Mouse (Mus musculus) liver, embryonic 14.5 days (tissue): ENCODE data around the gene Ankrd13d. TPM values are rescaled to one million over a fixed set of nuclear protein-coding genes. Genes with fewer than 3 reads are reported as not detected.

Source experiments
- ATAC-seq: fragments of 200-750 bp; cut with Nextera tagmentation; 2 replicates; pipeline ENCODE4 v1.8.0; 2017; ENCODE audit warnings: moderate number of reproducible peaks, mild to moderate bottlenecking, moderate library complexity; ENCODE audit not compliant: insufficient read depth
- DNase-seq, 3 experiments: peaks; one replicate each; pipeline ENCODE4 v3.0.0-alpha.2; 2012 to 2013; ENCODE audit warnings: low read depth in 3 of 3, low spot score in 3 of 3
- H3K27ac ChIP-seq: fragments of 300-500 bp; sonication (generic); 2 replicates; pipeline ENCODE4 v1.5.1; 2014; ENCODE audit warnings: moderate library complexity, mild to moderate bottlenecking, control low read depth, inconsistent platforms
- H3K27me3 ChIP-seq: fragments of 300-500 bp; sonication (generic); 2 replicates; pipeline ENCODE4 v1.6.1; 2014; ENCODE audit warnings: mild to moderate bottlenecking, low read length, moderate library complexity; ENCODE audit not compliant: control insufficient read depth, insufficient read depth
- H3K36me3 ChIP-seq: fragments of 300-500 bp; sonication (generic); replicated peaks from 2 replicates; pipeline ENCODE4 v1.6.1; 2014; ENCODE audit warnings: low read depth; ENCODE audit not compliant: control insufficient read depth, insufficient read depth
- H3K4me1 ChIP-seq, 2 experiments: fragments of 200-500 bp in 1 of 2; fragments of 300-500 bp in 1 of 2; sonication (generic) in 1 of 2; replicated peaks; 2 replicates each; pipeline ENCODE4 v1.6.1; 2012 to 2014; ENCODE audit warnings: antibody characterized with exemption in 1 of 2, inconsistent platforms in 1 of 2, low read length in 1 of 2; ENCODE audit not compliant: control insufficient read depth in 2 of 2, insufficient read depth in 2 of 2
- H3K4me2 ChIP-seq: fragments of 300-500 bp; sonication (generic); 2 replicates; pipeline ENCODE4 v1.6.1; 2014; ENCODE audit warnings: low read depth, mild to moderate bottlenecking, control low read depth, moderate library complexity
- H3K4me3 ChIP-seq, 2 experiments: fragments of 200-500 bp in 1 of 2; fragments of 300-500 bp in 1 of 2; sonication (generic) in 1 of 2; 2 replicates each; pipeline ENCODE4 v1.5.1; 2012 to 2014; ENCODE audit warnings: low read depth in 2 of 2, low read length in 2 of 2, mild to moderate bottlenecking in 2 of 2, control low read depth in 1 of 2, inconsistent platforms in 1 of 2, moderate library complexity in 1 of 2; ENCODE audit not compliant: insufficient read depth in 1 of 2
- H3K9ac ChIP-seq: fragments of 300-500 bp; sonication (generic); replicated peaks from 2 replicates; pipeline ENCODE4 v1.6.1; 2014; ENCODE audit warnings: mild to moderate bottlenecking, control low read depth, moderate library complexity
- H3K9me3 ChIP-seq: fragments of 300-500 bp; sonication (generic); 2 replicates; pipeline ENCODE4 v1.6.1; 2016; ENCODE audit warnings: low read length, mixed read lengths; ENCODE audit not compliant: control insufficient read depth
- CTCF ChIP-seq: IDR thresholded peaks from 2 replicates; pipeline ENCODE4 v1.5.1; 2016; ENCODE audit warnings: antibody characterized with exemption, low read depth, control low read depth
- EP300 ChIP-seq: IDR thresholded peaks from 2 replicates; pipeline ENCODE4 v1.6.1; 2016; ENCODE audit warnings: antibody characterized with exemption, low read depth
- WGBS: fragments of 180-500 bp; shearing (Covaris S2); extraction: QIAGEN DNeasy Blood & Tissue Kit; methylation state at CpG from one replicate; pipeline ENCODE4 v1.1.7; 2014; ENCODE audit not compliant: insufficient replicate concordance; 5-methylcytosine and 5-hydroxymethylcytosine counted together
- polyA plus RNA-seq, 2 experiments: library from polyadenylated mRNA; depleted of rRNA in 1 of 2; stranded (reverse) in 1 of 2; unstranded in 1 of 2; fragments of >200 nt; fragmentation: Nextera tagmentation in 1 of 2; extraction: Ambion mirVana in 1 of 2; gene quantifications; 2 replicates each; pipeline versions ENCODE4 v1.2.1 to v1.2.3; 2012 to 2014

Gene Ankrd13d
- polyA plus RNA-seq, 2 experiments = 0.66 to 1.3 TPM

GRCm38 (mm10) chr19:4326881-4327280, 43.9 kb upstream of the Ankrd13d start:
- no peak for ATAC-seq
- WGBS = 74% methylated on average over 1 of the region's 1 CpGs

GRCm38 (mm10) chr19:4326106-4326505, 43.2 kb upstream of the Ankrd13d start:
- ATAC-seq = no peak
- H3K4me3 ChIP-seq = no peak overlapping the region
- no peak overlapping the region for H3K9ac ChIP-seq
- H3K27ac ChIP-seq = no peak overlapping the region
- no peak for DNase-seq
- H3K9me3 ChIP-seq = no peaks in the 10 kb centered on the region
- H3K4me2 ChIP-seq = no peak overlapping the region
- 78% methylated on average over 3 of the region's 3 CpGs for WGBS
- H3K36me3 ChIP-seq = peaks cover 82% of the 10 kb centered on the region
- no peaks in the 10 kb centered on the region for H3K27me3 ChIP-seq
- no peaks in the 10 kb centered on the region for H3K4me1 ChIP-seq
- TF ChIP-seq EP300 (no peak), CTCF (no peak)

More at GRCm38 (mm10) chr19:4326881-4327280, 43.9 kb upstream of the Ankrd13d start:
- peaks cover 79% of the 10 kb centered on the region for H3K36me3 ChIP-seq
- DNase-seq = no peak
- H3K4me3 ChIP-seq = no peak overlapping the region
- H3K27ac ChIP-seq = no peak overlapping the region
- H3K4me2 ChIP-seq = no peak overlapping the region
- TF ChIP-seq CTCF (no peak), EP300 (no peak)
- no peaks in the 10 kb centered on the region for H3K9me3 ChIP-seq
- H3K27me3 ChIP-seq = no peaks in the 10 kb centered on the region
- no peak overlapping the region for H3K9ac ChIP-seq
- H3K4me1 ChIP-seq = 0 out of 4 replicates have a peak, but pooled peaks cover under 1 to 1% of the 10 kb centered on the region in 2 experiments

GRCm38 (mm10) chr19:4322134-4322533, 39.2 kb upstream of the Ankrd13d start:
- Histone ChIP-seq H3K9me3 (no peaks in the 10 kb centered on the region), H3K27ac (no peak overlapping the region), H3K4me1 (no peaks in the 10 kb centered on the region), H3K9ac (no peak overlapping the region), H3K4me3 (no peak overlapping the region), H3K36me3 (peaks cover 88% of the 10 kb centered on the region), H3K27me3 (no peaks in the 10 kb centered on the region), H3K4me2 (no peak overlapping the region)
- 76% methylated on average over 3 of the region's 3 CpGs for WGBS
- ATAC-seq (no peak), DNase-seq (no peak)
- TF ChIP-seq CTCF (no peak), EP300 (no peak)

GRCm38 (mm10) chr19:4321622-4322021, 38.7 kb upstream of the Ankrd13d start:
- Histone ChIP-seq H3K27me3 (no peaks in the 10 kb centered on the region), H3K9ac (no peak overlapping the region), H3K36me3 (peaks cover 87% of the 10 kb centered on the region), H3K4me1 (no peaks in the 10 kb centered on the region), H3K9me3 (no peaks in the 10 kb centered on the region), H3K4me3 (no peak overlapping the region), H3K4me2 (no peak overlapping the region), H3K27ac (no peak overlapping the region)
- no peak for DNase-seq
- WGBS = 83% methylated on average over 1 of the region's 1 CpGs
- ATAC-seq = no peak
- TF ChIP-seq CTCF (no peak), EP300 (no peak)

GRCm38 (mm10) chr19:4319272-4319671, 36.3 kb upstream of the Ankrd13d start:
- no peaks in the 10 kb centered on the region for H3K4me1 ChIP-seq
- 89% methylated on average over 4 of the region's 4 CpGs for WGBS

More at GRCm38 (mm10) chr19:4319272-4319671, 36.3 kb upstream of the Ankrd13d start:
- no peak overlapping the region for H3K27ac ChIP-seq
- no peak overlapping the region for H3K4me2 ChIP-seq
- no peak for DNase-seq
- peaks cover 64% of the 10 kb centered on the region for H3K36me3 ChIP-seq
- no peaks in the 10 kb centered on the region for H3K27me3 ChIP-seq
- H3K9me3 ChIP-seq = no peaks in the 10 kb centered on the region
- H3K9ac ChIP-seq = no peak overlapping the region
- no peak overlapping the region for H3K4me3 ChIP-seq
- TF ChIP-seq EP300 = no peak
- TF ChIP-seq CTCF = no peak
- no peak for ATAC-seq
